Mouse (Mus musculus): ENCODE data around the gene Rasgrp4. TPM values are rescaled to one million over a fixed set of nuclear protein-coding genes. Genes with fewer than 3 reads are reported as not detected.
A peak's percentile ranks its signal among the peaks of the same experiment; 100 is the strongest.

The Rasgrp4 gene
- polyA plus RNA-seq, 1 experiment from 2014 or later = 0.47 TPM

DNA sequence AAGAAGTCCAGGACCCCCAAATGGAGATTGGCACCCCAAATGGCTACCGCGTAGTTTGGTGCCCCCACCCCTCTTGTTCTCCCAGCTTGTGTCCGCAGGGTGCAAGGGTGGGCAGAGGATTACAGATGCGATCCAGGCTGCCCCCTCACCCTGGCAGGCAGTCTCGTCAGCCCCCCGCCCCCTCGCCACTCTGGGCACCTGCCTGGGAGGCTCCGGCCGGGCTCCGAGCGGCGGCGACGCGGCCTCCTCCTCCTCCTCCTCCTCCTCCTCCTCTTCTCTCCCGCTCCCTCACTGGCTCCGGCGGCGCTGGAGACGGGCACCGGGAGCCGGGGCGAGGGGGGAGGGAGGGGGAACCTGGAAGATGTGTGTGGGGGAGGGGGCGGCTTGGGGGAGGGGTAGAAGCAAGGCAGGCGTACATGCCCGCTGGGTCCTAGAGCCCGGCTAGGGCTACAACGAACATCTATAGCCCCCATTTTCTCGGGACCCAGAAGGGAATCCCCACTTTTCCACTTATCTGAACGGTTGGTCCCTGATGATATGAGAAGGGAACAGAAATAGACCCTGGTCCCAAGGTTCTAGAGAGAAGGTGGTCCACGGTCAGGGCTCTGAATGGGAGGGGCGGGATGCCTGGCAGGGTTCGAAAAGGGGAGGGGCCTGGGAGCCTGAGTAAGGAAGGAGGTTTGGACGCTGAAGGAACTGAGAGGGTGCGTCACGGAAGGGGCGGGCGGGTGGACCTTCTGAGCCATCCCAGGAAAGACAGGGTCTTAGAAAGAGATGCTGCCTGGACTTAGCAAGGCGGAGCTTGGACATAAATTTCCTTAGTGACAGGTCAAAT, 34.8 kb downstream of the Rasgrp4 start:
- H3K27me3 ChIP-seq (replicated peaks; ENCODE audit: control insufficient read depth, insufficient read depth, low read length) = peaks cover 31% of the 10 kb centered on the region
- DNase-seq (ENCODE audit: low spot score) (peak; percentile 91), ATAC-seq (peak; percentile 85)
- peaks cover 26% of the 10 kb centered on the region for H3K36me3 ChIP-seq (ENCODE audit: control insufficient read depth, insufficient read depth, low read length)
- no peaks in the 10 kb centered on the region for H3K9me3 ChIP-seq (replicated peaks; ENCODE audit: control insufficient read depth, low read length)
- peaks cover 7% of the 10 kb centered on the region; the same call in 1 of the 2 replicates for H3K4me1 ChIP-seq (ENCODE audit: control insufficient read depth, insufficient read depth, low read length)
- peak overlapping the region; percentile 77 for H3K9ac ChIP-seq (ENCODE audit: low read length)
- peak overlapping the region; percentile 80 for H3K27ac ChIP-seq (ENCODE audit: low read depth, low read length)
- WGBS = under 1% methylated on average over 31 of the region's 39 CpGs
- H3K4me3 ChIP-seq (ENCODE audit: low read depth, low read length) = peak overlapping the region; percentile 66
- H3K4me2 ChIP-seq (ENCODE audit: low read length) = peak overlapping the region; percentile 75

- H3K9ac ChIP-seq (ENCODE audit: low read length) = peak within 1 kb of the TSS; percentile 77
- WGBS = 1% methylated on average over 30 of the region's 30 CpGs
- ATAC-seq = peak; percentile 49
- H3K4me1 ChIP-seq (ENCODE audit: control insufficient read depth, insufficient read depth, low read length) = peaks cover 7% of the 10 kb centered on the region; the same call in 1 of the 2 replicates
- H3K27me3 ChIP-seq (replicated peaks; ENCODE audit: control insufficient read depth, insufficient read depth, low read length) = peaks cover 31% of the 10 kb centered on the region
- H3K4me2 ChIP-seq (ENCODE audit: low read length) = peak within 1 kb of the TSS; percentile 75
- no peaks in the 10 kb centered on the region for H3K9me3 ChIP-seq (replicated peaks; ENCODE audit: control insufficient read depth, low read length)
- peak within 1 kb of the TSS; percentile 80 for H3K27ac ChIP-seq (ENCODE audit: low read depth, low read length)
- DNase-seq (ENCODE audit: low spot score) = peak; percentile 68
- H3K36me3 ChIP-seq (ENCODE audit: control insufficient read depth, insufficient read depth, low read length) = peaks cover 29% of the 10 kb centered on the region
- H3K4me3 ChIP-seq (ENCODE audit: low read depth, low read length) = peak within 1 kb of the TSS; percentile 66
Observed at GRCm38 (mm10) chr7:29170066-29170754, 35.6 kb downstream of the Rasgrp4 start, which contains the start of the genes Ggn and Spred3. Gene Ggn, plus strand, starts transcription at chr7:29170210. Gene Spred3, minus strand, starts transcription at chr7:29170411.

GRCm38 (mm10) chr7:29170755-29171561, 36.3 kb downstream of the Rasgrp4 start:
- Histone ChIP-seq H3K27ac (ENCODE audit: low read depth, low read length) (no peak overlapping the region), H3K36me3 (ENCODE audit: control insufficient read depth, insufficient read depth, low read length) (peaks cover 35% of the 10 kb centered on the region), H3K9me3 (replicated peaks; ENCODE audit: control insufficient read depth, low read length) (no peaks in the 10 kb centered on the region), H3K9ac (ENCODE audit: low read length) (peak overlapping the region; percentile 8; the same call in 1 of the 2 replicates), H3K4me2 (ENCODE audit: low read length) (peak overlapping the region; percentile 75), H3K4me3 (ENCODE audit: low read depth, low read length) (peak overlapping the region; percentile 66), H3K27me3 (replicated peaks; ENCODE audit: control insufficient read depth, insufficient read depth, low read length) (peaks cover 31% of the 10 kb centered on the region), H3K4me1 (ENCODE audit: control insufficient read depth, insufficient read depth, low read length) (peaks cover 7% of the 10 kb centered on the region; the same call in 1 of the 2 replicates)
- no peak for DNase-seq (ENCODE audit: low spot score)
- WGBS = 2% methylated on average over 40 of the region's 43 CpGs
- ATAC-seq = no peak

GRCm38 (mm10) chr7:29171562-29172097, 37.0 kb downstream of the Rasgrp4 start:
- Histone ChIP-seq H3K4me2 (ENCODE audit: low read length) (peak overlapping the region; percentile 75), H3K27ac (ENCODE audit: low read depth, low read length) (no peak overlapping the region), H3K4me1 (ENCODE audit: control insufficient read depth, insufficient read depth, low read length) (peaks cover 7% of the 10 kb centered on the region; the same call in 1 of the 2 replicates), H3K27me3 (replicated peaks; ENCODE audit: control insufficient read depth, insufficient read depth, low read length) (peaks cover 31% of the 10 kb centered on the region), H3K9me3 (replicated peaks; ENCODE audit: control insufficient read depth, low read length) (no peaks in the 10 kb centered on the region), H3K36me3 (ENCODE audit: control insufficient read depth, insufficient read depth, low read length) (peaks cover 42% of the 10 kb centered on the region), H3K9ac (ENCODE audit: low read length) (peak overlapping the region; percentile 8; the same call in 1 of the 2 replicates), H3K4me3 (ENCODE audit: low read depth, low read length) (peak overlapping the region; percentile 66)
- 7% methylated on average over 34 of the region's 34 CpGs for WGBS
- DNase-seq (ENCODE audit: low spot score) (no peak), ATAC-seq (no peak)

- Histone ChIP-seq H3K36me3 (ENCODE audit: control insufficient read depth, insufficient read depth, low read length) (peaks cover 48% of the 10 kb centered on the region), H3K4me1 (ENCODE audit: control insufficient read depth, insufficient read depth, low read length) (peaks cover 7% of the 10 kb centered on the region; the same call in 1 of the 2 replicates), H3K4me2 (ENCODE audit: low read length) (no peak overlapping the region), H3K4me3 (ENCODE audit: low read depth, low read length) (no peak overlapping the region), H3K27ac (ENCODE audit: low read depth, low read length) (no peak overlapping the region), H3K27me3 (replicated peaks; ENCODE audit: control insufficient read depth, insufficient read depth, low read length) (peaks cover 31% of the 10 kb centered on the region), H3K9me3 (replicated peaks; ENCODE audit: control insufficient read depth, low read length) (no peaks in the 10 kb centered on the region), H3K9ac (ENCODE audit: low read length) (no peak overlapping the region)
- WGBS = 41% methylated on average over 32 of the region's 32 CpGs
- DNase-seq (ENCODE audit: low spot score) (no peak), ATAC-seq (no peak)
Observed at GRCm38 (mm10) chr7:29172390-29173016, 37.9 kb downstream of the Rasgrp4 start.

DNA sequence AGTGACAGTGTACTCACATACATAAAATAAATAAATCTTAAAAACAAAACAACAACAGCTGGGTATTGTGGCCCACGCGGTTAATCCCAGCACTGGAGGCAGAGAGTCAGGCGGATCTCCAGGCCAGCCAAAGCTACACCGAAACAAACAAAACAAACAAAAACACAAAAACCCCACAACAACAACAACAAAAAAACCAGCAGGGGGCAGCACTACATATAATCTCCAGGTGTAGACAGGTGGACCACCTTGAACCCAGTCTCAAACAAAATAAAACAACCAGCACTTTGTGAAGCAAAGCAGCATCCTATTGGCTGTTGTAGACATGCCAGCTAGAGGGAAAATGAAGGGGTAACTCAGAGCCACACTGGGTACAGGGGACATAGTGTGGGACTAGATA, 43.5 kb downstream of the Rasgrp4 start:
- DNase-seq (ENCODE audit: low spot score) = no peak
- peaks cover 42% of the 10 kb centered on the region for H3K36me3 ChIP-seq (ENCODE audit: control insufficient read depth, insufficient read depth, low read length)
- 84% methylated on average over 4 of the region's 4 CpGs for WGBS
- peaks cover 10% of the 10 kb centered on the region for H3K4me1 ChIP-seq (ENCODE audit: control insufficient read depth, insufficient read depth, low read length)
- no peak overlapping the region for H3K9ac ChIP-seq (ENCODE audit: low read length)
- peaks cover 10% of the 10 kb centered on the region for H3K27me3 ChIP-seq (replicated peaks; ENCODE audit: control insufficient read depth, insufficient read depth, low read length)
- no peak overlapping the region for H3K27ac ChIP-seq (ENCODE audit: low read depth, low read length)
- H3K4me2 ChIP-seq (ENCODE audit: low read length) = no peak overlapping the region
- H3K9me3 ChIP-seq (replicated peaks; ENCODE audit: control insufficient read depth, low read length) = no peaks in the 10 kb centered on the region
- no peak for ATAC-seq
- H3K4me3 ChIP-seq (ENCODE audit: low read depth, low read length) = no peak overlapping the region

GRCm38 (mm10) chr7:29179323-29179722, 44.7 kb downstream of the Rasgrp4 start:
- Histone ChIP-seq H3K9ac (ENCODE audit: low read length) (peak overlapping the region; percentile 82), H3K9me3 (replicated peaks; ENCODE audit: control insufficient read depth, low read length) (no peaks in the 10 kb centered on the region), H3K27me3 (replicated peaks; ENCODE audit: control insufficient read depth, insufficient read depth, low read length) (no peaks in the 10 kb centered on the region), H3K4me2 (ENCODE audit: low read length) (peak overlapping the region; percentile 77), H3K36me3 (ENCODE audit: control insufficient read depth, insufficient read depth, low read length) (peaks cover 29% of the 10 kb centered on the region), H3K27ac (ENCODE audit: low read depth, low read length) (no peak overlapping the region), H3K4me3 (ENCODE audit: low read depth, low read length) (peak overlapping the region; percentile 75), H3K4me1 (ENCODE audit: control insufficient read depth, insufficient read depth, low read length) (peaks cover 10% of the 10 kb centered on the region)
- WGBS = 49% methylated on average over 7 of the region's 7 CpGs
- DNase-seq (ENCODE audit: low spot score) (no peak), ATAC-seq (no peak)
